Mouse (Mus musculus) ovary, postnatal 10 days (tissue): ENCODE measurements around the gene Ptcd1.
A peak's percentile ranks its signal among the peaks of the same experiment; 100 is the strongest.
"Not testable (repeated sequence)": the region's sequence is repeated elsewhere in the genome, so short reads cannot be mapped to it uniquely, and the experiment has no call there.

Source experiments
- DNase-seq: peaks from one replicate; pipeline ENCODE4 v3.0.0; 2022; ENCODE audit warnings: low spot score

Ptcd1 gene

GRCm38 (mm10) chr5:145166536-145167305 is at the start of gene Ptcd1, which contains the start of gene Cpsf4:
Ptcd1 (minus strand) TSS chr5:145167108.
Cpsf4 (plus strand) TSS chr5:145167213.
- DNase-seq: peak; percentile 93

- no peak for DNase-seq
These were observed 47.8 kb upstream of the Ptcd1 start for GRCm38 (mm10) chr5:145214679-145215078.

GRCm38 (mm10) chr5:145213505-145213904 is 46.6 kb upstream of the Ptcd1 start:
- DNase-seq: no peak

GRCm38 (mm10) chr5:145212216-145212615 is 45.3 kb upstream of the Ptcd1 start:
- no peak for DNase-seq

GRCm38 (mm10) chr5:145211340-145211739 is 44.4 kb upstream of the Ptcd1 start:
- no peak for DNase-seq

- DNase-seq: not testable (repeated sequence)
These were observed 41.5 kb upstream of the Ptcd1 start for GRCm38 (mm10) chr5:145208391-145208790.

- DNase-seq: no peak
These were observed 41.0 kb upstream of the Ptcd1 start for GRCm38 (mm10) chr5:145207954-145208353.

GRCm38 (mm10) chr5:145207385-145207784 is 40.5 kb upstream of the Ptcd1 start:
- no peak for DNase-seq

- no peak for DNase-seq
These were observed 38.1 kb upstream of the Ptcd1 start for GRCm38 (mm10) chr5:145205041-145205440.

GRCm38 (mm10) chr5:145203936-145204691 is 37.2 kb upstream of the Ptcd1 start, which contains the start of gene Zkscan5:
Zkscan5 (plus strand) TSS chr5:145204562.
- DNase-seq: peak; percentile 80

- DNase-seq: no peak
These were observed 35.5 kb upstream of the Ptcd1 start for GRCm38 (mm10) chr5:145202446-145202845.

- peak; percentile 25 for DNase-seq
These were observed 34.5 kb upstream of the Ptcd1 start, which contains the start of gene Zkscan14 for GRCm38 (mm10) chr5:145201321-145201991. Zkscan14 (minus strand) TSS chr5:145201868.

GRCm38 (mm10) chr5:145200387-145200786 is 33.5 kb upstream of the Ptcd1 start:
- no peak for DNase-seq

GRCm38 (mm10) chr5:145191962-145192361 is 25.1 kb upstream of the Ptcd1 start, which contains the start of gene Atp5j2:
Atp5j2 (minus strand) TSS chr5:145192062.
- DNase-seq: no peak

- peak; percentile 71 for DNase-seq
These were observed 24.2 kb upstream of the Ptcd1 start for GRCm38 (mm10) chr5:145190875-145191798.

- no peak for DNase-seq
These were observed 23.5 kb upstream of the Ptcd1 start for GRCm38 (mm10) chr5:145190373-145190772.

GRCm38 (mm10) chr5:145189416-145189815 is 22.5 kb upstream of the Ptcd1 start:
- no peak for DNase-seq

GRCm38 (mm10) chr5:145185244-145185643 is 18.3 kb upstream of the Ptcd1 start:
- no peak for DNase-seq

- no peak for DNase-seq
These were observed 11.6 kb upstream of the Ptcd1 start for GRCm38 (mm10) chr5:145178461-145178980.

GRCm38 (mm10) chr5:145167306-145167661 is 376 bp upstream of the Ptcd1 start:
- DNase-seq: no peak

GRCm38 (mm10) chr5:145165184-145165583 is 1.7 kb downstream of the Ptcd1 start:
- no peak for DNase-seq
